Mouse (Mus musculus) frontal cortex, adult 2 months (tissue): ENCODE measurements around the gene Evi2. TPM values are rescaled to one million over a fixed set of nuclear protein-coding genes. Genes with fewer than 3 reads are reported as not detected.

ENCODE experiments used
- polyA plus RNA-seq: library from polyadenylated mRNA; depleted of rRNA; stranded (reverse); fragments of >200 nt; gene quantifications from 2 replicates; pipeline ENCODE4 v1.2.3, GENCODE M21; 2012; rRNA removed

Evi2 gene
- polyA plus RNA-seq, 1 experiment: 0.18 TPM

Other genes with a start within 250 kb of the Evi2 start
- gene Gm9964, start 233.7 kb downstream of the Evi2 start, polyA plus RNA-seq: not detected in 2 replicates
- 35.5 and 39.7 TPM in 2 replicates for gene Nf1, start 190.9 kb downstream of the Evi2 start, polyA plus RNA-seq
- 114 and 125 TPM in 2 replicates for gene Omg, start 26.5 kb downstream of the Evi2 start, polyA plus RNA-seq
- 0.88 and 1.3 TPM in 2 replicates for gene Evi2b, start 6.8 kb downstream of the Evi2 start, polyA plus RNA-seq
- gene Evi2a, start within 50 bp of the Evi2 start, polyA plus RNA-seq: 27.4 and 29.8 TPM in 2 replicates
- 128 and 133 TPM in 2 replicates for gene Rab11fip4, start 60.6 kb upstream of the Evi2 start, polyA plus RNA-seq